Mouse (Mus musculus) myocyte (in vitro differentiated cells): Measurements from ENCODE around the gene C1qtnf6.

Source experiments
- MAX ChIP-seq: IDR thresholded peaks from one replicate; pipeline ENCODE4 v1.6.1; 2011; ENCODE audit warnings: low read depth, mild to moderate bottlenecking, control low read depth
- MYOD1 ChIP-seq, 3 experiments: IDR thresholded peaks; one replicate each; pipeline ENCODE4 v1.6.1; 2011; ENCODE audit warnings: control low read depth in 2 of 3, low read depth in 2 of 3, mild to moderate bottlenecking in 2 of 3, moderate library complexity in 1 of 3; ENCODE audit not compliant: insufficient read length in 2 of 3, control insufficient read depth in 1 of 3
- MYOG ChIP-seq, 3 experiments: IDR thresholded peaks; one replicate each; pipeline ENCODE4 v1.6.1; 2011; ENCODE audit warnings: control low read depth in 2 of 3, low read depth in 2 of 3, mild to moderate bottlenecking in 2 of 3; ENCODE audit not compliant: insufficient read length in 2 of 3, control insufficient read depth in 1 of 3, insufficient read depth in 1 of 3
- POLR2A ChIP-seq: IDR thresholded peaks from one replicate; pipeline ENCODE4 v1.6.1; 2011; ENCODE audit warnings: low read depth, mild to moderate bottlenecking, control low read depth, moderate library complexity; ENCODE audit not compliant: insufficient read length
- POLR2AphosphoS2 ChIP-seq: IDR thresholded peaks from one replicate; pipeline ENCODE4 v1.6.1; 2011; ENCODE audit warnings: low read depth, control low read depth; ENCODE audit not compliant: insufficient read length
- TCF12 ChIP-seq: IDR thresholded peaks from one replicate; pipeline ENCODE4 v1.6.1; 2011; ENCODE audit warnings: mild to moderate bottlenecking, control low read depth; ENCODE audit not compliant: poor library complexity, insufficient read depth, severe bottlenecking
- TCF3 ChIP-seq: IDR thresholded peaks from one replicate; pipeline ENCODE4 v1.6.1; 2011; ENCODE audit warnings: low read depth, control low read depth; ENCODE audit not compliant: insufficient read length
- USF1 ChIP-seq: IDR thresholded peaks from one replicate; pipeline ENCODE4 v1.6.1; 2011; ENCODE audit warnings: low read depth, mild to moderate bottlenecking, control low read depth, moderate library complexity

- TF ChIP-seq USF1, result no peak
- TF ChIP-seq POLR2A, result no peak
- no peak for TF ChIP-seq MAX
- no peak for TF ChIP-seq MYOD1 (IDR thresholded peaks at IDR 0.05; ENCODE audit: control insufficient read depth in 1 of 3, insufficient read length in 2 of 3, low read depth in 2 of 3)
- no peak for TF ChIP-seq MYOG (IDR thresholded peaks at IDR 0.05; ENCODE audit: control insufficient read depth in 1 of 3, insufficient read depth in 1 of 3, insufficient read length in 2 of 3, low read depth in 2 of 3)
- TF ChIP-seq TCF3, result no peak
- no peak for TF ChIP-seq POLR2AphosphoS2
- no peak for TF ChIP-seq TCF12
These were observed 11.6 kb upstream of the C1qtnf6 start for GRCm38 (mm10) chr15:78542767-78543303.
